19 mouse cellular contexts compared by ENCODE assay signal in genomic region chr11:117105850-117106249, GRCm38 (mm10). TPM values are rescaled to one million over a fixed set of nuclear protein-coding genes. Genes with fewer than 3 reads are reported as not detected.
DNase-seq lines count a peak whose midpoint lies in the region; ATAC-seq and TF ChIP-seq lines count a peak whose summit lies in the region.
"Had no signal": no experiment of that assay in that cellular context is flagged by ENCODE, and none has a peak within 500 bp of the region (broad histone marks: within the 10 kb centered on the region; RNA-seq: fewer than 3 reads in every experiment).

No protein-coding gene starts in this region.

- H3K27me3 ChIP-seq in kidney, embryonic 15.5 days = no peaks in the 10 kb centered on the region
- no peaks in the 10 kb centered on the region for H3K27me3 ChIP-seq in limb, embryonic 10.5 days (ENCODE audit: low read depth, poor library complexity, severe bottlenecking)
- no peaks in the 10 kb centered on the region for H3K27me3 ChIP-seq in hindbrain, embryonic 10.5 days (ENCODE audit: insufficient read depth, poor library complexity, severe bottlenecking)
- H3K27me3 ChIP-seq: embryonic facial prominence, embryonic 13.5 days; forebrain, embryonic 12.5 days; heart, embryonic 13.5 days; hindbrain, embryonic 12.5 days had no signal

- ATAC-seq in kidney, embryonic 15.5 days (replicated peaks; ENCODE audit: low FRiP score) = no peak
- ATAC-seq: forebrain, embryonic 16.5 days had no signal

- no peak overlapping the region for H3K4me3 ChIP-seq in kidney, embryonic 15.5 days (replicated peaks)
- no peak overlapping the region for H3K4me3 ChIP-seq in left cerebral cortex, adult 2 months
- H3K4me3 ChIP-seq in limb, embryonic 10.5 days = no peak overlapping the region
- no peak overlapping the region for H3K4me3 ChIP-seq in olfactory bulb, adult 2 months (ENCODE audit: insufficient read depth, low read depth, low read length)
- no peak overlapping the region for H3K4me3 ChIP-seq in hindbrain, embryonic 10.5 days
- H3K4me3 ChIP-seq: embryonic facial prominence, embryonic 13.5 days; forebrain, embryonic 12.5 days; gastrocnemius, adult 2 months; heart, embryonic 13.5 days; hindbrain, embryonic 12.5 days had no signal

- WGBS in kidney, embryonic 15.5 days = 88% methylated on average over 7 of the region's 7 CpGs
- 91% methylated on average over 7 of the region's 7 CpGs for WGBS in limb, embryonic 10.5 days
- 52% methylated on average over 7 of the region's 7 CpGs for WGBS in olfactory bulb, adult 2 months
- 85% methylated on average over 7 of the region's 7 CpGs for WGBS in hindbrain, embryonic 10.5 days

- no peak for DNase-seq in kidney, adult 8-10 months
- DNase-seq in left cerebral cortex, adult 2 months (ENCODE audit: extremely low spot score in 1 of 2, low spot score in 2 of 2) = no peak
- no peak for DNase-seq in left cerebral cortex, postnatal 10 days (ENCODE audit: extremely low spot score in 1 of 2, low spot score in 2 of 2)
- DNase-seq in limb, embryonic 10.5 days (ENCODE audit: low spot score) = no peak
- no peak for DNase-seq in hindbrain, embryonic 10.5 days (ENCODE audit: low spot score)
- DNase-seq: adrenal gland, postnatal 14 days; cerebellum, adult 18-20 months; cerebellum, adult 9-11 months; cerebellum, postnatal 36 days; gastrocnemius, adult 2 months; gastrocnemius, postnatal 25 days; heart, postnatal 36 days had no signal

- intact Hi-C loops in left cerebral cortex, adult 2 months (cut with DNase I) = no loop called here
- intact Hi-C loops in left cerebral cortex, postnatal 10 days (cut with DNase I) = no loop called here

- peak overlapping the region; percentile 52; the same call in 1 of the 2 replicates for H3K27ac ChIP-seq in kidney, embryonic 15.5 days
- peak overlapping the region; percentile 86 for H3K27ac ChIP-seq in left cerebral cortex, adult 2 months
- H3K27ac ChIP-seq in limb, embryonic 10.5 days = peak overlapping the region; percentile 80; the same call in 1 of the 2 replicates
- peak overlapping the region; percentile 88 for H3K27ac ChIP-seq in olfactory bulb, adult 2 months (ENCODE audit: insufficient read depth, low read depth, low read length)
- H3K27ac ChIP-seq in hindbrain, embryonic 10.5 days = no peak overlapping the region
- H3K27ac ChIP-seq: heart, embryonic 13.5 days had no signal

- H3K36me3 ChIP-seq in kidney, embryonic 15.5 days = no peaks in the 10 kb centered on the region
- H3K36me3 ChIP-seq in limb, embryonic 10.5 days = no peaks in the 10 kb centered on the region
- no peaks in the 10 kb centered on the region for H3K36me3 ChIP-seq in hindbrain, embryonic 10.5 days
- H3K36me3 ChIP-seq: embryonic facial prominence, embryonic 13.5 days; forebrain, embryonic 12.5 days; heart, embryonic 13.5 days; hindbrain, embryonic 12.5 days had no signal

- no peak overlapping the region for H3K9ac ChIP-seq in kidney, embryonic 15.5 days
- H3K9ac ChIP-seq: embryonic facial prominence, embryonic 13.5 days; forebrain, embryonic 12.5 days; heart, embryonic 13.5 days; hindbrain, embryonic 12.5 days had no signal

- H3K9me3 ChIP-seq in kidney, embryonic 15.5 days (replicated peaks) = no peaks in the 10 kb centered on the region
- no peaks in the 10 kb centered on the region for H3K9me3 ChIP-seq in limb, embryonic 10.5 days (replicated peaks)
- H3K9me3 ChIP-seq in hindbrain, embryonic 10.5 days = no peaks in the 10 kb centered on the region
- H3K9me3 ChIP-seq: embryonic facial prominence, embryonic 13.5 days; forebrain, embryonic 12.5 days; heart, embryonic 13.5 days; hindbrain, embryonic 12.5 days had no signal

- no peak for TF ChIP-seq POLR2A in olfactory bulb, adult 2 months (IDR thresholded peaks at IDR 0.05; ENCODE audit: insufficient read depth, low read depth, low read length)

- H3K4me2 ChIP-seq in kidney, embryonic 15.5 days = no peak overlapping the region
- H3K4me2 ChIP-seq: embryonic facial prominence, embryonic 13.5 days; forebrain, embryonic 12.5 days; heart, embryonic 13.5 days; hindbrain, embryonic 12.5 days had no signal

- peaks cover 48% of the 10 kb centered on the region for H3K4me1 ChIP-seq in kidney, embryonic 15.5 days
- H3K4me1 ChIP-seq in limb, embryonic 10.5 days = peaks cover 34% of the 10 kb centered on the region
- peaks cover 57% of the 10 kb centered on the region for H3K4me1 ChIP-seq in olfactory bulb, adult 2 months (ENCODE audit: control insufficient read depth, insufficient read depth, low read length)
- H3K4me1 ChIP-seq in hindbrain, embryonic 10.5 days (replicated peaks) = peaks cover 45% of the 10 kb centered on the region

- no peak for TF ChIP-seq CTCF in left cerebral cortex, adult 2 months (IDR thresholded peaks at IDR 0.05)
- no peak for TF ChIP-seq CTCF in olfactory bulb, adult 2 months (IDR thresholded peaks at IDR 0.05; ENCODE audit: insufficient read depth, low read depth, low read length)

RNA-seq across cellular contexts. Expression of gene Sec14l1, which starts 9.1 kb away (rescaled TPM):
- polyA plus RNA-seq in kidney, embryonic 15.5 days (2015; fragmentation: Nextera tagmentation; extraction: Ambion mirVana) = 66.5 and 69.0 TPM in 2 replicates
- 100 to 1,000 TPM; 198 to 229 TPM for total RNA-seq in left cerebral cortex, adult 2 months (2021)
- total RNA-seq in left cerebral cortex, postnatal 10 days (2021) = 100 to 1,000 TPM; 144 to 145 TPM
- polyA plus RNA-seq in limb, embryonic 10.5 days (2016; fragmentation: Nextera tagmentation; extraction: Ambion mirVana) = 40.1 and 47.8 TPM in 2 replicates
- polyA plus RNA-seq in olfactory bulb, adult 2 months (2012; ENCODE audit: insufficient read depth, insufficient read length, low replicate concordance, missing spikeins) = not detected in 2 replicates
- polyA plus RNA-seq in hindbrain, embryonic 10.5 days (2016; fragmentation: Nextera tagmentation; extraction: Ambion mirVana) = 57.0 and 58.2 TPM in 2 replicates
